ENCODE assay signal across 18 mouse cellular contexts in genomic region chr12:111697708-111698107, GRCm38 (mm10). TPM values are rescaled to one million over a fixed set of nuclear protein-coding genes. Genes with fewer than 3 reads are reported as not detected.
DNase-seq lines count a peak whose midpoint lies in the region; ATAC-seq and TF ChIP-seq lines count a peak whose summit lies in the region.
"Had no signal": no experiment of that assay in that cellular context is flagged by ENCODE, and none has a peak within 500 bp of the region (broad histone marks: within the 10 kb centered on the region; RNA-seq: fewer than 3 reads in every experiment).

No protein-coding gene starts in this region.

- H3K4me3 ChIP-seq in forebrain, embryonic 10.5 days: no peak overlapping the region
- no peak overlapping the region for H3K4me3 ChIP-seq in forebrain, embryonic 15.5 days
- no peak overlapping the region for H3K4me3 ChIP-seq in hindbrain, embryonic 10.5 days
- no peak overlapping the region for H3K4me3 ChIP-seq in hindbrain, embryonic 14.5 days (replicated peaks; ENCODE audit: low read length)
- H3K4me3 ChIP-seq in intestine, embryonic 16.5 days (ENCODE audit: low read length): no peak overlapping the region
- no peak overlapping the region for H3K4me3 ChIP-seq in kidney, adult 2 months (ENCODE audit: insufficient read depth, low read depth, low read length)
- H3K4me3 ChIP-seq: heart, embryonic 13.5 days; lung, embryonic 15.5 days; myocyte had no signal

- H3K9me3 ChIP-seq in forebrain, embryonic 10.5 days: no peaks in the 10 kb centered on the region
- H3K9me3 ChIP-seq in forebrain, embryonic 15.5 days: no peaks in the 10 kb centered on the region
- H3K9me3 ChIP-seq in hindbrain, embryonic 10.5 days: no peaks in the 10 kb centered on the region
- no peaks in the 10 kb centered on the region for H3K9me3 ChIP-seq in hindbrain, embryonic 14.5 days (ENCODE audit: control insufficient read depth, low read length)
- no peaks in the 10 kb centered on the region for H3K9me3 ChIP-seq in intestine, embryonic 16.5 days (ENCODE audit: control insufficient read depth, low read length)
- H3K9me3 ChIP-seq: heart, embryonic 13.5 days; lung, embryonic 15.5 days had no signal

- peak overlapping the region; percentile 98 for H3K27ac ChIP-seq in forebrain, embryonic 10.5 days
- H3K27ac ChIP-seq in forebrain, embryonic 15.5 days (replicated peaks): no peak overlapping the region
- H3K27ac ChIP-seq in hindbrain, embryonic 10.5 days: peak overlapping the region; percentile 71
- H3K27ac ChIP-seq in hindbrain, embryonic 14.5 days: no peak overlapping the region
- peak overlapping the region; percentile 35 for H3K27ac ChIP-seq in intestine, embryonic 16.5 days (ENCODE audit: low read length)
- H3K27ac ChIP-seq in kidney, adult 2 months (ENCODE audit: insufficient read depth, low read depth, low read length): no peak overlapping the region
- H3K27ac ChIP-seq: heart, embryonic 13.5 days; hindbrain, postnatal 0 days; liver, embryonic 14.5 days; lung, embryonic 15.5 days had no signal

- H3K4me2 ChIP-seq in forebrain, embryonic 15.5 days (replicated peaks): no peak overlapping the region
- H3K4me2 ChIP-seq in hindbrain, embryonic 14.5 days (replicated peaks): no peak overlapping the region
- no peak overlapping the region for H3K4me2 ChIP-seq in intestine, embryonic 16.5 days (ENCODE audit: low read depth, low read length)
- H3K4me2 ChIP-seq: heart, embryonic 13.5 days; lung, embryonic 15.5 days had no signal

- 74% methylated on average over 4 of the region's 4 CpGs for WGBS in forebrain, embryonic 10.5 days
- 72% methylated on average over 4 of the region's 4 CpGs for WGBS in forebrain, embryonic 15.5 days
- 72% methylated on average over 4 of the region's 4 CpGs for WGBS in hindbrain, embryonic 10.5 days
- 85% methylated on average over 4 of the region's 4 CpGs for WGBS in hindbrain, embryonic 14.5 days
- WGBS in intestine, embryonic 16.5 days: 56% methylated on average over 4 of the region's 4 CpGs
- WGBS in kidney, adult 2 months: 61% methylated on average over 4 of the region's 4 CpGs

- TF ChIP-seq POLR2A in kidney, adult 2 months (IDR thresholded peaks at IDR 0.05; ENCODE audit: low read depth, low read length): no peak

- H3K9ac ChIP-seq in forebrain, embryonic 15.5 days (replicated peaks): no peak overlapping the region
- H3K9ac ChIP-seq in hindbrain, embryonic 14.5 days: no peak overlapping the region
- no peak overlapping the region for H3K9ac ChIP-seq in intestine, embryonic 16.5 days (ENCODE audit: low read depth, low read length)
- H3K9ac ChIP-seq: liver, embryonic 14.5 days; lung, embryonic 15.5 days had no signal

- no peak for TF ChIP-seq CTCF in kidney, adult 2 months (conservative IDR thresholded peaks at IDR 0.05; ENCODE audit: insufficient read depth, insufficient read length, low read depth, low read length)

- ATAC-seq in forebrain, embryonic 15.5 days (replicated peaks): no peak
- ATAC-seq in hindbrain, embryonic 14.5 days (ENCODE audit: low FRiP score): no peak
- ATAC-seq in intestine, embryonic 16.5 days: peak; percentile 46
- ATAC-seq: hindbrain, postnatal 0 days had no signal

- H3K36me3 ChIP-seq in forebrain, embryonic 10.5 days (replicated peaks): no peaks in the 10 kb centered on the region
- no peaks in the 10 kb centered on the region for H3K36me3 ChIP-seq in forebrain, embryonic 15.5 days
- H3K36me3 ChIP-seq in hindbrain, embryonic 10.5 days: no peaks in the 10 kb centered on the region
- no peaks in the 10 kb centered on the region for H3K36me3 ChIP-seq in hindbrain, embryonic 14.5 days (replicated peaks; ENCODE audit: control insufficient read depth, insufficient read depth)
- no peaks in the 10 kb centered on the region for H3K36me3 ChIP-seq in intestine, embryonic 16.5 days (ENCODE audit: control insufficient read depth, insufficient read depth, low read length)
- no peaks in the 10 kb centered on the region for H3K36me3 ChIP-seq in kidney, adult 2 months (ENCODE audit: control insufficient read depth, insufficient read depth, low read length)
- H3K36me3 ChIP-seq: heart, embryonic 13.5 days; lung, embryonic 15.5 days had no signal

- DNase-seq in forebrain, embryonic 10.5 days (ENCODE audit: extremely low spot score, low spot score): no peak
- no peak for DNase-seq in hindbrain, embryonic 10.5 days (ENCODE audit: low spot score)
- DNase-seq in hindbrain, embryonic 14.5 days (ENCODE audit: low spot score): no peak
- DNase-seq in 3T3-L1 (ENCODE audit: low read depth, low spot score): peak; percentile 41
- DNase-seq in kidney, adult 2 months: no peak
- no peak for DNase-seq in thymus, postnatal 0 days (ENCODE audit: low spot score)
- DNase-seq: gastrocnemius, postnatal 25 days; heart, postnatal 4 days; kidney, adult 8-10 months; midbrain, embryonic 14.5 days; right cerebral cortex, postnatal 25 days had no signal

- H3K27me3 ChIP-seq in forebrain, embryonic 10.5 days (ENCODE audit: poor library complexity, severe bottlenecking): no peaks in the 10 kb centered on the region
- no peaks in the 10 kb centered on the region for H3K27me3 ChIP-seq in forebrain, embryonic 15.5 days
- no peaks in the 10 kb centered on the region for H3K27me3 ChIP-seq in hindbrain, embryonic 10.5 days (ENCODE audit: insufficient read depth, poor library complexity, severe bottlenecking)
- no peaks in the 10 kb centered on the region for H3K27me3 ChIP-seq in hindbrain, embryonic 14.5 days (ENCODE audit: control insufficient read depth, insufficient read depth, low read length)
- no peaks in the 10 kb centered on the region for H3K27me3 ChIP-seq in intestine, embryonic 16.5 days (replicated peaks; ENCODE audit: control insufficient read depth, insufficient read depth, low read length)
- no peaks in the 10 kb centered on the region for H3K27me3 ChIP-seq in kidney, adult 2 months (replicated peaks; ENCODE audit: control insufficient read depth, insufficient read depth, low read length)
- H3K27me3 ChIP-seq: heart, embryonic 13.5 days; lung, embryonic 15.5 days had no signal

- H3K4me1 ChIP-seq in forebrain, embryonic 10.5 days: peaks cover 79% of the 10 kb centered on the region
- H3K4me1 ChIP-seq in forebrain, embryonic 15.5 days: peaks cover 36% of the 10 kb centered on the region
- H3K4me1 ChIP-seq in hindbrain, embryonic 10.5 days (replicated peaks): peaks cover 70% of the 10 kb centered on the region
- H3K4me1 ChIP-seq in hindbrain, embryonic 14.5 days (replicated peaks; ENCODE audit: control insufficient read depth, insufficient read depth, low read length): peaks cover 33% of the 10 kb centered on the region
- peaks cover 33% of the 10 kb centered on the region for H3K4me1 ChIP-seq in intestine, embryonic 16.5 days (ENCODE audit: control insufficient read depth, insufficient read depth, low read length)
- peaks cover 18% of the 10 kb centered on the region for H3K4me1 ChIP-seq in kidney, adult 2 months (ENCODE audit: control insufficient read depth, insufficient read depth, low read length)

RNA-seq across cellular contexts. Expression of gene Bag5, which starts 15.3 kb away (rescaled TPM):
- 56.5 and 57.5 TPM in 2 replicates for polyA plus RNA-seq in forebrain, embryonic 10.5 days (2016; fragmentation: Nextera tagmentation; extraction: Ambion mirVana)
- 65.1 and 69.1 TPM in 2 replicates for polyA plus RNA-seq in forebrain, embryonic 15.5 days (2015; fragmentation: Nextera tagmentation; extraction: Ambion mirVana)
- 53.5 and 53.6 TPM in 2 replicates for polyA plus RNA-seq in hindbrain, embryonic 10.5 days (2016; fragmentation: Nextera tagmentation; extraction: Ambion mirVana)
- polyA plus RNA-seq in hindbrain, embryonic 14.5 days (2014; fragmentation: Nextera tagmentation; extraction: Ambion mirVana): 65.5 and 71.6 TPM in 2 replicates
- polyA plus RNA-seq in intestine, embryonic 16.5 days (2015; fragmentation: Nextera tagmentation; extraction: Ambion mirVana): 43.0 and 46.2 TPM in 2 replicates
- polyA plus RNA-seq in kidney, adult 2 months (2012; rRNA removed): 11.3 and 14.6 TPM in 2 replicates
- polyA plus RNA-seq in thymus, postnatal 0 days (2015; fragmentation: Nextera tagmentation; extraction: Ambion mirVana): 50.7 and 54.1 TPM in 2 replicates

RNA-seq across cellular contexts. Expression of gene Apopt1, which starts 15.4 kb away (rescaled TPM):
- 57.9 and 62.6 TPM in 2 replicates for polyA plus RNA-seq in forebrain, embryonic 10.5 days (2016; fragmentation: Nextera tagmentation; extraction: Ambion mirVana)
- 48.2 and 48.7 TPM in 2 replicates for polyA plus RNA-seq in forebrain, embryonic 15.5 days (2015; fragmentation: Nextera tagmentation; extraction: Ambion mirVana)
- polyA plus RNA-seq in hindbrain, embryonic 10.5 days (2016; fragmentation: Nextera tagmentation; extraction: Ambion mirVana): 55.3 and 59.2 TPM in 2 replicates
- polyA plus RNA-seq in hindbrain, embryonic 14.5 days (2014; fragmentation: Nextera tagmentation; extraction: Ambion mirVana): 48.2 and 61.4 TPM in 2 replicates
- polyA plus RNA-seq in intestine, embryonic 16.5 days (2015; fragmentation: Nextera tagmentation; extraction: Ambion mirVana): 56.2 and 58.2 TPM in 2 replicates
- 63.8 and 68.4 TPM in 2 replicates for polyA plus RNA-seq in kidney, adult 2 months (2012; rRNA removed)
- polyA plus RNA-seq in thymus, postnatal 0 days (2015; fragmentation: Nextera tagmentation; extraction: Ambion mirVana): 60.1 and 66.6 TPM in 2 replicates

RNA-seq across cellular contexts. Expression of gene Trmt61a, which starts 19.8 kb away (rescaled TPM):
- polyA plus RNA-seq in forebrain, embryonic 10.5 days (2016; fragmentation: Nextera tagmentation; extraction: Ambion mirVana): 23.7 and 23.8 TPM in 2 replicates
- 10.6 and 12.0 TPM in 2 replicates for polyA plus RNA-seq in forebrain, embryonic 15.5 days (2015; fragmentation: Nextera tagmentation; extraction: Ambion mirVana)
- polyA plus RNA-seq in hindbrain, embryonic 10.5 days (2016; fragmentation: Nextera tagmentation; extraction: Ambion mirVana): 15.1 and 16.2 TPM in 2 replicates
- polyA plus RNA-seq in hindbrain, embryonic 14.5 days (2014; fragmentation: Nextera tagmentation; extraction: Ambion mirVana): 6.1 and 7.2 TPM in 2 replicates
- polyA plus RNA-seq in intestine, embryonic 16.5 days (2015; fragmentation: Nextera tagmentation; extraction: Ambion mirVana): 11.3 and 12.7 TPM in 2 replicates
- polyA plus RNA-seq in kidney, adult 2 months (2012; rRNA removed): 12.4 and 16.9 TPM in 2 replicates
- 9.8 and 12.0 TPM in 2 replicates for polyA plus RNA-seq in thymus, postnatal 0 days (2015; fragmentation: Nextera tagmentation; extraction: Ambion mirVana)

RNA-seq across cellular contexts. Expression of gene Ckb, which starts 25.6 kb away (rescaled TPM):
- polyA plus RNA-seq in forebrain, embryonic 10.5 days (2016; fragmentation: Nextera tagmentation; extraction: Ambion mirVana): 1,567 and 1,577 TPM in 2 replicates
- 1,536 and 1,584 TPM in 2 replicates for polyA plus RNA-seq in forebrain, embryonic 15.5 days (2015; fragmentation: Nextera tagmentation; extraction: Ambion mirVana)
- polyA plus RNA-seq in hindbrain, embryonic 10.5 days (2016; fragmentation: Nextera tagmentation; extraction: Ambion mirVana): 2,059 and 2,773 TPM in 2 replicates
- polyA plus RNA-seq in hindbrain, embryonic 14.5 days (2014; fragmentation: Nextera tagmentation; extraction: Ambion mirVana): 1,434 and 1,576 TPM in 2 replicates
- polyA plus RNA-seq in intestine, embryonic 16.5 days (2015; fragmentation: Nextera tagmentation; extraction: Ambion mirVana): 927 and 953 TPM in 2 replicates
- 280 and 340 TPM in 2 replicates for polyA plus RNA-seq in kidney, adult 2 months (2012; rRNA removed)
- polyA plus RNA-seq in thymus, postnatal 0 days (2015; fragmentation: Nextera tagmentation; extraction: Ambion mirVana): 137 and 143 TPM in 2 replicates

Comparison
In these comparisons a context has a peak if more than half of its experiments do, and no peak if none do; other contexts are left out.
1. H3K27ac ChIP-seq: peak in forebrain, embryonic 10.5 days (single experiment), hindbrain, embryonic 10.5 days (single experiment) and intestine, embryonic 16.5 days (single experiment); none in forebrain, embryonic 15.5 days (single experiment), hindbrain, embryonic 14.5 days (single experiment) and kidney, adult 2 months (single experiment).